Mouse (Mus musculus) spleen, postnatal 36 days (tissue): ENCODE results near the gene Rps18.

ENCODE experiments used
- DNase-seq, 2 experiments: peaks; one replicate each; pipeline ENCODE4 v3.0.0; 2022; ENCODE audit warnings: low spot score in 2 of 2, mixed read lengths in 1 of 2

Rps18 gene

DNA sequence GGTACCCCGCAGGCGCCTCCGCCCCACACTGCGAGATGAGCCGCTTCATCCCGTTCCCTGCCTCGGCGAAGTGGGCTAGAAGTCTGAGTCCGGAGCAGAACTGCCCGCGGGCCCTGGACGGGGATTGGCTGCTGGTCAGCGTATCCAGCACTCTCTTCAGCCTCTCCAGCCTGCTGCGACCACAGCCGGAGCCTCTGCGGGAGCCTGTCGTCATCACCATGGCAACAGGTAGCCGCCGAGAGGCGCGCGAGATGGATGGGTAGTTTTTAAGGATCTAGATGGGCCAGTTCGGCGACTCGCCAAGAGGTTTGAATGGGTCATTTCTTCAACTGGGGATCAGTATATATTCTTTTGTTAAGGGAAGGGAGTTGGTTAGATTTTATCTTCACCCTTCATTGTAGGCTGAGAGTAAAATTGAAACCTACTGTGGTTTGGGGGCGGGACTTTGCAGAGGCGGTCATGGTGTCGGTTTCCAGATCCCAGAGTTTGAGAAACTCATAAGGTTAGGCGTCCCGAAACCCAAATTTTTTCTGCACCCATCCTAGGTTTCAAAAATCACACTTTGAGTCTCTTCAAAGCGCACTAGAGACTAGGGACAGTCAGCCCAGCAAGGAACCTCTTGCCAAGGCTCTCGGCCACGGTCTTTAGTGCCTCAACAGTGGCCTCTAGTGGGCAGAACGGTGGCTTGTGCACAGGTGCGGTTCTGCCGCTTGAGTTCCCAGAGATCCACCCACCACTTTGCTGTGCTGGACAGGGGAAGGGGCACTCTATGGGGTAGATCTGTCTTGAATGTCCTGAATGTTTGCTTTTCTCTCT, 35.3 kb downstream of the Rps18 start:
- peak; percentile 84 to 85 for DNase-seq

DNA sequence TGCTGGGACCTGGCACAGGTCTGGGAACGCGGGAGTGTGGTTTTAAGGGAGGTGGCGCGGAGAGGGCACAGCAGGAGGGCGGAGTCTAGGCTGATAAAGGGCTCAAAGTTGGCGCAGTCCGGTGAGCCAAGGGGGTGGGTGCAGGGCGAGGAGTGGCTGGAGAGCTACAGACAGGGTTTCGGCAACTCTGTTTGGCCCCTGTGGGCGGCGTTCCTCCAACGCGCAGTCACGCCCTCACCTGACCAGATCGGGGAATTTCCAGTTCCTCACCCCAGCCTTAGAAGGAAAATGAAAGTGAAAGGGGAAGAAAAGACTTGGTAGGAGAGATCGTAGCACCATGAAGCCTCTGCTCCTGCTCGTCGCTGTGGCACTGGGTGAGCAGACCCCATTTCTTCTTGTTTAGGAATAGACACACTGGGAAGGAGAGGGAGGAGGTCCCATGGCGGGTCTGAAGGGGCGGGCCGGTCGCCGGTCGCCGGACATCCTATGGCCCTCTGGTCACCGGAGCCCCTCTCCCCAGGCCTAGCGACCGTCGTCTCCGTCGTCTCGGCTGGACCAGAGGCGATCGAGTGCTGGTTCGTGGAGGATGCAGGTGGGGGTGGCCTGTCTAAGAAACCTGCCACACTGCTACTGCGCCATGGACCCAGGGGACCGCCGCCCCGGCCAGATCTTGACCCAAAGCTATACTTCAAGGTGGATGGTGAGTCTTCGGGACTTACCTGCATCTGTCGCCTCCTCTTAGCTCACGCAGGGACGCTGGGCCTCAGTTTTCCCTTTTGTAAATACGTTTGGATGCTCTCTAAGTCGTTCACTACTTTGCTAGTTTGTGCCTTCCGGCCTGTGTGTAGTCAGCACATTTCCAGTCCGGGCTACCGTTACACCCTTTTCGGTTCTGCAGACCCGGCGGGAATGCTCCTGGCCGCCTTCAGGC, 36.2 kb downstream of the Rps18 start:
- peak; percentile 94 to 95 for DNase-seq

DNA sequence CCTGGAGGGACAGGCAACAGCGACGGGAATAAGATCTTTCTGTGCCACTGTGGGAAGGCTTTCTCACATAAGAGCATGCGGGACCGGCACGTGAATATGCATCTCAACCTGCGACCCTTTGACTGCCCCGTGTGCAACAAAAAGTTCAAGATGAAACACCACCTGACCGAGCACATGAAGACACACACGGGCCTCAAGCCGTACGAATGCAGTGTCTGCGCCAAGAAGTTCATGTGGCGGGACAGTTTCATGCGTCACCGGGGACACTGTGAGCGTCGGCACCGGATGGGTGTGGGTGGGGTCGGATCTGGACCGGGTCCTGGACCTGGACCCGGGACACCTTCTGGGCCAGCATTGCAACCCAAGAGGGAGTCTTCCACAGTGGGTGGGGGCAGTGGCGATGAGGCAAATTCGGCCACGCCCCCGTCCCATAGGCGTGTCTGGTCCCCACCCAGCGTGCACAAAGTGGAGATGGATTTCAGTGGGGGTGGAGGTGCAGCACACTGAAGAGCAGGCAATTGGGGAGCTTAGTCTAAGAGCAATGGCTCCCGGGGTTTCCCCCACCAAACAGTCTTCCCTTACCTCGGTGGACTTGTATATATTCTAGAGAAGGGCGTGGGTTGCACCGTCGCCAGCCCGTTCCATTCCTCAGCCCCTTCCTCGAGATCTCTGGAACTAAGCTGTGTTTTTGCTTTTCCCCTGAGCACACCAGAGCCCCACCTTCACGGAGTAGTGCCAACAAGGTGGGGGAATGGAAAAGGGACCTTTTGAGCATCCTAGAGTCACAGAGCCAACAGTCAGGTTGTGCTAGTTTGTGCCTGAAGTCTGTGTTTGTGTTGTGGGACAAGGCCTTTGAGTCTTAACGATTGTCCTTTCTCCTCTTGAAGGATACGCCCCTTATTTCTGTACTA, 37.3 kb downstream of the Rps18 start:
- peak in 1 of 2 experiments; percentile 62 for DNase-seq

DNA sequence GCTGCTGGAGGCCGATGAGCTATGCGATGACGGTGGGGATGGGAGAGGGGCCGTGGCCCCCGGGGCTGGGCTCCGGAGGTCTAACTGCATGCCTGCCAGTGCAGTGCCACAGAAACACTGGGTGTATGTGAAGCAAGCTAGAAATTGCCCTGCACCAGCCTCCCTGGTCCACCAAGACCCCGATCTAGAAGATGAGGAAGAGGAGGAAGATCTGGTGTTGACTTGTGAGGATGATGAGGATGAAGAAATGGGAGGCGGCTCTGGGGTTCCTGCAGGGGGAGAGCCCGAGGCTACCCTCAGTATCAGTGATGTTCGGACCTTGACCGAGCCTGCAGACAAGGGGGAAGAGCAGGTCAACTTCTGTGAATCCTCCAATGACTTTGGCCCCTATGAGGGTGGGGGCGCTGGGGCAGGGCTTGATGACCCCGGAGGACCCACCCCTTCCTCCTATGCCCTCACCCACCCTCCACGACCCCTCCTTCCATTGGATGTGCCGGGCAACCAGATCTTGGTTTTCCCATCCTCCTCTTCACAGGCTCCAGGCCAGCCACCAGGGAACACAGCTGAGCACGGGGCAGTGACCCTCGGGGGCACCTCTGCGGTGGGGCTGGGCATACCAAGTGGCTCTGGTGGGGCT, 38.0 kb downstream of the Rps18 start:
- no peak for DNase-seq

DNA sequence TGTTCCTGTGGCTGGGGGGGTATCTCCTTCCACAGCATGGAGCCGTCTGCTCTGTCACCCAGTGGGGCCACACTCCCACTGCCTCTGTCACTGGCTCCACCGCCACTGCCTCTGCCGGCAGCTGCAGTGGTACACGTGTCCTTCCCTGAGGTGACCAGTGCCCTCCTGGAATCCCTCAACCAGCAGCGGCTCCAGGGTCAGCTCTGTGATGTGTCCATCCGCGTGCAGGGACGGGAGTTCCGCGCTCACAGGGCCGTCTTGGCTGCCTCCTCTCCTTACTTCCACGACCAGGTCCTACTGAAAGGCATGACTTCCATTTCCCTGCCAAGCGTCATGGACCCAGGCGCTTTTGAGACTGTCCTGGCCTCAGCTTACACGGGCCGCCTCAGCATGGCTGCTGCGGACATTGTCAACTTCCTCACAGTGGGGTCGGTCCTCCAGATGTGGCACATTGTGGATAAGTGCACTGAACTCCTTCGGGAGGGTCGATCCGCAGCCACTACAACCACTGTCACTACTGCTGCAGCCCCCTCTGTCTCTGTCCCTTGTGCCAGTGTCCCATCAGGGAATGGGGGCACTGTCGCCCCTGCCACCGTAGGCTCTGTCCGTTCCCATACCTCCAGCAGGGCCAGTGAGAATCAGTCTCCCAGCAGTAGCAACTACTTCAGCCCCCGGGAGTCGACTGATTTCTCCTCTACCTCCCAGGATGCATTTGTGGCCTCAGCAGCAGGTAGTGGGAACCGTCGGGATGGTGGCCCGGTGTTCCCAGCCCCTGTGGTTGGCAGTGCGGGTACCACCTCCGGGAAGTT, 38.8 kb downstream of the Rps18 start:
- DNase-seq: no peak

DNA sequence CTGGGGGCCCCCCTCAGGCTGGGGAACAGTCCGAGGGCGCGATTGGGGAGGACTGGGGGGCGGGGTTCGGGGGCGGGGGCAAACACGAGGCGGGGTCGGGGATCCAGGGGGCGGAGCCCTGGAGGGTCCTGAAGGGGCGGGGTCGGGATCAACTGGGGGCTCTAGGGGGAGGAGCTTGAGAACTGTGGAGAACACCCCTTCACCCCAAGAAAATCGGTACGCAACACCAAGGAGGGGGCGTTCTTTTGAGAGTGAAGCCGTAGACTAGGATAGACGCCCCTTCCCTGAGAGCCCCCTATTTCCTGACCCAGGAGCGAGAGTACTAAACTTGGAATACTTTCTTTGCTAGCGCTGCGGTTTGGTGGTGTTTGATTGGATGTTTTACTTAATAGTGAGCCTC, 39.5 kb downstream of the Rps18 start:
- no peak for DNase-seq

DNA sequence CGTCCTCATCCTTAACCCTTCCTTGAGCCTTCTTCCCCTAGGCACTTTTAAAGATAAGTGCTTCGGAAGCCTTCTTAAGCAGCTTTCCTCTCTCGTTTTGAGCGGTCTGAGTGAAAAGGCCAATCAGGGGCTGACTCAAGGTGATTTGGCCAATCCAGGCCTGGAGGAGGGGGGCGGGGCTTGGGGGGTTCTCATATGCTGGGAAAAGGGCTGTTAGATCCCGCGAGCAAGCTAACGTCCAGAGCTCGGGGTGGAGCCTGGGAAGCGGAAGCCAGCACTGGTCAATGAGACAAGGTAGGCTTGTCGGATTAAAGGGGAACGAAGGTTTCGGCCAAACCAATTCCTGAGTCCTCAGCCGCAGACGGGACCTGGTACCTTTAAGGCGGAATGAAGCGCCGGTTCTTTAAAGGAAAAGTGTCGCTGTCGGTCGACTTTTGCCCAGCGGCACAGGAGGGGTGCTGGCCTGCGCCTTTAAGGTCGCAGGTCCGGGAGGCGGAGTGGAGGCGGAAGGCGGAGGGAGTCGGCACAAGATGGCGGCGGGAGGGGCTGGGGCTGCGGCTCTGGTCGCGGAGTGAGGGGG, 40.0 kb downstream of the Rps18 start, which contains the start of the genes Tapbp and Zbtb22:
Gene Tapbp, plus strand, starts transcription at position 229 of the 580 bp plus-strand sequence.
Gene Zbtb22, plus strand, starts transcription at position 234 of the 580 bp plus-strand sequence.
- DNase-seq: peak; percentile 95

DNA sequence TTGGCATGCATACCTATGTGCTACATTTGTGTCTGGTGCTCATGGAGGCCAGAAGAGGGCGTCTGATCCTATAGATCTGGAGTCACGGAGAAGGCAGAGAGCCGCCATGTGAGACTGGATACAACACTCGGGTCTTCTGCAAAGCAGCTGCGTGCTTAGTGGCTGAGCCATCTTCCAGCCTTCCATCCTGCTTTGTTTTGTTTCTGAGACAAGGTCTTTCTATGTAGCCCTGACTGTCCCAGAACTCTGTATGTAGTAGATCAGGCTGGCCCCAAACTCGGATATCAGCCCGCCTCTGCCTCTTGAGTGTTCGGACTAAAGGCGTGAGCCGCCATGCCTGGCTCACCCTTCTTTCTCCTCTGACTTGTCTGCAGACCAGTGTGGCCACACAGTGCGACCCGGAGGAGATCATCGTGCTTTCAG, 40.8 kb downstream of the Rps18 start:
- no peak for DNase-seq

DNA sequence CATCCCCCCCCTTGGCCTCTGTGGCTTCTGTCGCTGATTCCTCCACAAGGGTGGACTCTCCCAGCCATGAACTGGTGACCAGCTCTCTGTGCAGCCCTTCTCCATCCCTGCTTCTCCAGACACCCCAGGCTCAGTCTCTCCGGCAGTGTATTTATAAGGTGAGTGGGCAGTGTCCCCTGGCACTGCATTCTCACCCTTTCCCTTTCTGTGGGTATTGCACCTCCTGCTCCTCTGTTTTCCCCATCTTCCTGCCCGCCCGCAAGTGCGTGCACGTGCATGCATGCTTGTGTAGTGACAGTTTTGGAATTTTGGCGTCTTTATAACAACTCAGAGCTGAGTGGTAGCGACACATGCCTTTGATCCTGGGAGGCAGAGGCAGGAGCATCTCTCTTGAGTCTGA, 41.9 kb downstream of the Rps18 start:
- DNase-seq: no peak

DNA sequence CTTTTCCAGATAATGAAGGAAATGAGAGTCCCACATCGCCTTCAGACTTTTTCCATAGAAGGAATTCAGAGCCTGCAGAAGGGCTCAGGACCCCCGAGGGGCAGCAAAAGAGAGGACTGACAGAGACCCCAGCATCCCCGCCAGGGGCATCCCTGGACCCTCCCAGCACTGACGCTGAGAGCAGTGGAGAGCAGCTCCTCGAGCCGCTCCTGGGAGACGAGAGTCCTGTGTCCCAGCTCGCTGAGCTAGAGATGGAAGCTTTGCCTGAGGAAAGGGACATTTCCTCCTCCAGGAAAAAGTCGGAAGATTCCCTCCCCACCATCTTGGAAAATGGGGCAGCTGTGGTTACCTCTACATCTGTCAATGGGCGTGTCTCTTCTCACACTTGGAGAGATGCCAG, 42.5 kb downstream of the Rps18 start:
- no peak for DNase-seq

DNA sequence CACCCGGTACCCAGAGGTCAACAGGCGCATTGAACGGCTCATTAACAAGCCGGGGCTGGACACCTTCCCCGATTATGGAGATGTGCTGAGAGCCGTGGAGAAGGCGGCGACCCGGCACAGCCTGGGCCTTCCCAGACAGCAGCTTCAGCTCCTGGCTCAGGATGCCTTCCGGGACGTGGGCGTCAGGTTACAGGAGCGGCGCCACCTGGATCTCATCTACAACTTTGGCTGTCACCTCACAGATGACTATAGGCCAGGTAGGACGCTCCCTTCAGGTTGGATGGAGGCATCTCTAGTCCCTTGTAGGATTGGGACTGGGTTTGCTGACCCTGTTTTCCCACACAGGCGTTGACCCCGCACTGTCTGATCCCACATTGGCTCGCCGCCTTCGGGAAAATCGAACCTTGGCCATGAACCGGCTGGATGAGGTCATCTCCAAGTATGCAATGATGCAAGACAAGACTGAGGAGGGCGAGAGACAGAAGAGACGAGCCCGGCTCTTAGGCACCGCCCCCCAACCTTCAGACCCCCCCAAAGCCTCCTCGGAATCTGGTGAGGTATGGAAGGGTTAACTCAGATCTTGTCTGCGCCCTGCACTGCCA, 43.9 kb downstream of the Rps18 start:
- no peak for DNase-seq

DNA sequence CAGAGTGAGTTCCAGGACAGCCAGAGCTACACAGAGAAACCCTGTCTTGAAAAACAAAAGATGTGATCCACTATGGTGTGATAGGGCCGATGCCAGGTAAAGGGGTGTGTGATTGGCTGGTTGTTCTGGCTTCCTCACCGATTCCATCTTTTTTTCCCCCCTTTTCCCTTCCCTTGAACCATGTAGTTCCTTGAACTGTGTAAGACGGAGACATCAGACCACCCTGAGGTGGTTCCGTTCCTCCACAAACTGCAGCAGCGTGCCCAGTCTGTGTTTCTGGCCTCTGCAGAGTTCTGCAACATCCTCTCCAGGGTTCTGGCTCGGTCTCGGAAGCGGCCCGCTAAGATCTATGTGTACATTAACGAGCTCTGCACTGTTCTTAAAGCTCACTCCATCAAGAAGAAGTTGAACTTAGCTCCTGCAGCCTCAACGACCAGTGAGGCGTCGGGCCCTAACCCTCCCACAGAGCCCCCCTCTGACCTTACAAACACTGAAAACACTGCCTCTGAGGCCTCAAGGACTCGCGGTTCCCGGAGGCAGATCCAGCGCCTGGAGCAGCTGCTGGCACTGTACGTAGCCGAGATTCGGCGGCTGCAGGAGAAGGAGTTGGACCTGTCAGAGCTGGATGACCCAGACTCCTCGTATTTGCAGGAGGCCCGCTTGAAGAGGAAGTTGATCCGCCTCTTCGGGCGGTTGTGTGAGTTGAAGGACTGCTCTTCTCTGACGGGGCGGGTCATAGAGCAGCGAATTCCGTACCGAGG, 44.6 kb downstream of the Rps18 start:
- DNase-seq: no peak

DNA sequence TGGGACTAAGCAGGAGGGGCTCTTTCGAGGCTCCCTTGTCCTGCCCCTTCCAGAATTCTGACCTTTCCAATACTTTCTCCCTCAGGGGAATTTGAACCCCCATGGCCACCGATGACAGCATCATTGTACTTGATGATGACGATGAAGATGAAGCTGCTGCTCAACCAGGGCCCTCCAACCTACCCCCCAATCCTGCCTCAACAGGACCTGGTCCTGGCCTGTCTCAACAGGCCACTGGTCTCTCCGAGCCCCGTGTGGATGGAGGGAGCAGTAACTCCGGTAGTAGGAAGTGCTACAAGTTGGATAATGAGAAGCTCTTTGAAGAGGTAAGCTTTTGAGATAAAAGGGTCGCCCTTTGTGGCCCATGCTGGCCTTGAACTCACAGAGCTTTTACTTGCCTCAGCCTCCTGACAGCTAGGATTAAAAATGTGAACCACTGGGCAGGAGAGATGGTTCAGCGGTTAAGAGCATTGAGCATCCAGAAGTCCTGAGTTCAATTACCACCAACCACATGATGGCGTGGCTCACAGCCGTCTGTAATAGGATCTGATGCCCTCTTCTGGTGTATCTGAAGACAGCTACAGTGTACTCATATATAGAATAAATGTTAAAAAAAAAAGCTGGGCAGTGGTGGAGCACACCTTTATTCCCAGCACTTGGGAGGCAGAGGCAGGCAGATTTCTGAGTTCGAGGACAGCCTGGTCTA, 45.3 kb downstream of the Rps18 start:
- DNase-seq: no peak

DNA sequence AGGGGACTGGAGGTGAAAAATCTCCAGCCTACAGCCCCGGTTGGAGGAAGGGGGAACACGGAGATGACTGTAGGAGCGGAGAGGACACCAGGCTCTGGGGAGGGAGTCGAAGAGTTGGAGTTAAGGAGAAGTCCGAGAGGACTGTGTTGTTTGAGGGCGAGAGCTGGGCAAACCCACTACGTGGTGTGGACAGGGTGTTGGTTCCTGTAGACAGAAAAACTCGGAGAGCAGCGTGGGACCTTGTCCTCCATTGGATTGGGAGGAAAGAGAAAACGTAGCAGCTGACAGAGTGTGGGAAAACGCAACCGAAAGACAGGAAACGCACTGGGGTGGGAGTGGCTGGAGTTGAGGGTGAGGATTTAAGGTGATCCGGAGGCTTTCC, 45.9 kb downstream of the Rps18 start:
- DNase-seq: peak in 1 of 2 experiments; percentile 63

DNA sequence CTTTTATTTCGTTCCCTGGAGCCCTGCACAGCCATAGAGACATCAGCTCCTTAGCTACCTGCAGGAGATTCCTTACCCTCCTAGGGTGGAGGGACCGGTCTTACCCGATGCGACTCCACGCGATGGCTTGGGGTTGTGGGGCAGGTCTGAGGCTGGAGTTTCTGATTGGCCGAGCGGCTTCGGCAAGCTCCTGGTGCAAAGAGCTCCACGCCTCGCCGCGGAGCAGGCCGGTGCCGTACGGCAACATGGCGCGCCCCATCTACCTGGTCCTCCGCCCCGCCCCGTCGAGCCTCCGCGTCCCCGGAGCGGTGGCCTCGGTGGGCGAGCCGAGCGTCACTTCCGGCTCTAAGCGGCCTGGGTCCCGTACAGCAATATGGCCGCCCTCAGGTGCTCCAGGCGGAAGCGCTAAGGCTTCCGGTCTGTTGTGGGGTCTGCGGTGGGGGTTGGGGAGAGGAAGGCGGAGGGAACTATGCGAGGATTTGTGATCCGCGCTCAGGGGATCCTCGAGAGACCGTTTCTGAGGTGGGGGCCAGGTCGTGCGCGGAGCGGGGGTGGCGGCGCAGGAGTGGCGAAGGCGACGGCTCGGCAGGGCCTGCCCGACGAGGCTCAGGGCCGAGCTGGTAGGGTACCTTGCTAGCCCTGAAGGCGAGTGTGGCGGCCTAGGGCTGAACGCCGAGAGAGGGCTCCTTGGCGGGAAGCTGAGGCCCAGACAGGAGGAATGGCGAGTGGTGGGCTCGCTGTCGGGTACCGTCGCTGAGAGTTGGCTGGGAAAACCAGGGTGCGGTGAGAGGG, 46.5 kb downstream of the Rps18 start, which contains the start of gene Daxx:
Gene Daxx, plus strand, starts transcription at position 338 of the 792 bp plus-strand sequence.
- DNase-seq: peak; percentile 99

DNA sequence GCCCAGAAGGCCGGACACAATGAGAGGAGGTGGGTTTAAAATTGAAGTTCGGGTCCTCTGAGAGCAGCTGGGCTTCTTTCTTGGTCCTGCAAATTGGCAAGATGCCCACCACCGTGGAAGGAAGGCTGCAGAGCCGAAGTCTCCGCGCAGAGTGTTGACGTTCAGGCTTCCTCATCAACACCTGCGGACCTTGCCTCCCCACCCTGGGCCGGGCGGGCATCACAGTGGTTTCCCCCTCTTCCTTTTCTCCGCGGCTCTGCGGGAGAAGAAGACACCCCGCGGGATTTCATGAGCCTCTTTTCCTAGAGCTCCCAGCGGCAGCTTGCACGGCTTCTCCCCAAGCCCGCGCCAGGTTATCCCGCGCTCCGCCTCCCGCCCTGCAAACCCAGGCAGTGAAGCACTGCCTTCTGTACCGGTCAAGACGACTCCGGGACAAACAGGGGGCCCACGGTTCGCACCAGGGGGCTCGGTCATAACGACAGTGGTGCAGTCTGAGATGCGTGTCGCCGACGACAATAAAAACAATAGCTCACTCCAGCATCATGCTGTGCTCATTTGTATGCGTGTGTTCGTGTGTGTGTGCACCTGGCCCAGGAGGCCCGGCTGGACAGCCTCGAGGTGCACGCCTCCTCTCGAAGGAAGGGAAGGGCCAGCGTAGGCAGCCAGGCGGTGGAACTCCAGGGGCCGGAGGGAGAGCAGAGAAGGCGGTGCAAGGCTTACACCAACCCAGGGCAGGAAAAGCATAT, 47.3 kb downstream of the Rps18 start:
- peak; percentile 60 to 65 for DNase-seq
